Mouse (Mus musculus): Measurements from ENCODE around the gene Fam19a4. TPM values are rescaled to one million over a fixed set of nuclear protein-coding genes. Genes with fewer than 3 reads are reported as not detected.
"Not testable (repeated sequence)": the region's sequence is repeated elsewhere in the genome, so short reads cannot be mapped to it uniquely, and the experiment has no call there.

Fam19a4 gene
- polyA plus RNA-seq, 1 experiment: not detected

GRCm38 (mm10) chr6:96909061-96909480 is 151.1 kb downstream of the Fam19a4 start:
- no peaks in the 10 kb centered on the region for H3K27me3 ChIP-seq (ENCODE audit: control insufficient read depth, insufficient read depth, insufficient read length)
- no peaks in the 10 kb centered on the region for H3K79me2 ChIP-seq (ENCODE audit: control insufficient read depth, insufficient read depth)
- H3ac ChIP-seq (ENCODE audit: control insufficient read depth, insufficient read length): no peak overlapping the region
- no peak overlapping the region for H3K4me3 ChIP-seq
- TF ChIP-seq MAX (IDR thresholded peaks at IDR 0.05; ENCODE audit: low read depth): no peak
- TF ChIP-seq TCF3 (IDR thresholded peaks at IDR 0.05; ENCODE audit: insufficient read length, low read depth): no peak
- TF ChIP-seq CEBPB (IDR thresholded peaks at IDR 0.05; ENCODE audit: insufficient read depth, poor library complexity, severe bottlenecking): no peak
- no peak for TF ChIP-seq SRF (IDR thresholded peaks at IDR 0.05; ENCODE audit: control insufficient read depth, insufficient read length, low read depth)
- TF ChIP-seq POLR2A (IDR thresholded peaks at IDR 0.05; ENCODE audit: insufficient read length, low read depth): no peak
- no peak for TF ChIP-seq TCF12 (IDR thresholded peaks at IDR 0.05; ENCODE audit: insufficient read depth, poor library complexity, severe bottlenecking)
- no peak for TF ChIP-seq MYOD1 (IDR thresholded peaks at IDR 0.05; ENCODE audit: control insufficient read depth in 1 of 3, insufficient read length in 2 of 3, low read depth in 2 of 3)
- no peak for TF ChIP-seq USF1 (IDR thresholded peaks at IDR 0.05; ENCODE audit: low read depth)
- TF ChIP-seq REST (IDR thresholded peaks at IDR 0.05; ENCODE audit: insufficient read depth, insufficient read length): no peak
- no peak for TF ChIP-seq MYOG (IDR thresholded peaks at IDR 0.05; ENCODE audit: control insufficient read depth in 1 of 3, insufficient read depth in 1 of 3, insufficient read length in 2 of 3, low read depth in 2 of 3)
- TF ChIP-seq E2F4 (IDR thresholded peaks at IDR 0.05; ENCODE audit: insufficient read depth): no peak
- no peak for TF ChIP-seq POLR2AphosphoS2 (IDR thresholded peaks at IDR 0.05; ENCODE audit: insufficient read length, low read depth)
- no peaks in the 10 kb centered on the region for H3K36me3 ChIP-seq (ENCODE audit: control insufficient read depth, insufficient read depth)
- no peak overlapping the region for H3K4me2 ChIP-seq (ENCODE audit: low read depth)

DNA sequence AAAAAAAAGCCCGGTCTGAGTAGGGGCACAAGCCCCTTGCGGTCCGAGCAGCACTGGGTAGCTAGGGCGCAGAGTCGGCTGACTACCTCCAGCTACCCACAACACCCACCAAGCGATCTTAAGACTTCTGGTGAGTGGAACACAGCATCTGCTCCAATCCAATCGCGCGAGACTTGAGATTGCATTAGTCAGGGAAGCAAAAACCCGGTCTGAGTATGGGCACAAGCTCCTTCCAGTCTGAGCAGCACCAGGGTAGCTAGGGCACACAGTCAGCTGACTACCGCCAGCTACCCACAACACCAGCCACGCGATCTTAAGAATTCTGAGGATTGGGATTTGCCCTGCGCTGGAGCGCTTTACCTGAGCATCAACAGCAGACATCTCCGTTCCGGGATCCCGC is 183.1 kb downstream of the Fam19a4 start:
- not testable (repeated sequence) for H3K4me3 ChIP-seq; H3K4me2 ChIP-seq (ENCODE audit: low read depth); H3ac ChIP-seq (ENCODE audit: control insufficient read depth, insufficient read length); H3K79me2 ChIP-seq (ENCODE audit: control insufficient read depth, insufficient read depth); H3K36me3 ChIP-seq (ENCODE audit: control insufficient read depth, insufficient read depth); H3K27me3 ChIP-seq (ENCODE audit: control insufficient read depth, insufficient read depth, insufficient read length)

- H3K36me3 ChIP-seq (ENCODE audit: control insufficient read depth, insufficient read depth); H3K27me3 ChIP-seq (ENCODE audit: control insufficient read depth, insufficient read depth, insufficient read length); H3K4me2 ChIP-seq (ENCODE audit: low read depth); H3ac ChIP-seq (ENCODE audit: control insufficient read depth, insufficient read length); H3K79me2 ChIP-seq (ENCODE audit: control insufficient read depth, insufficient read depth); H3K4me3 ChIP-seq: not testable (repeated sequence)
These were observed 183.6 kb downstream of the Fam19a4 start for GRCm38 (mm10) chr6:96876651-96877050.

DNA sequence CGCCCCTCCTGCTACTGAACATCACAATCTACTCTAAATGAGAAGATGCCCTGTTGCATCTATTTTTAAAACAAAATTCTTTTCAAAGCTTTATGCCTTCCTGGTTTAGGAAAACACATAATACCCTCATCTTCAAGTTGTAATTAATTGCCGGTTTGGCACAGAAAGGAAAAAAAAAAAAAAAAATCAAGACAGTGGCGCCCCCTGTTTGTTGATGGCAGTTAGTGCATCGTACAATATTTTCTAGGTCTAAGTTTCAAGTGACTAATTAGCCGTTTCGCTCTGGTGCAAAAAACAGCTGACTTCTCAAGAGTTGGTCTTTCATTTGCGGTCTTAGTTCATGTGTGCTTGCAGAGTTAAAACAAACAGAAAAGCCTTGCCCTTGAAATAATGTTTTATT is 207.1 kb downstream of the Fam19a4 start:
- H3K4me3 ChIP-seq: no peak overlapping the region
- H3K4me2 ChIP-seq (ENCODE audit: low read depth): no peak overlapping the region
- TF ChIP-seq MYOD1 (IDR thresholded peaks at IDR 0.05; ENCODE audit: control insufficient read depth in 1 of 3, insufficient read length in 2 of 3, low read depth in 2 of 3): no peak
- no peak for TF ChIP-seq CEBPB (IDR thresholded peaks at IDR 0.05; ENCODE audit: insufficient read depth, poor library complexity, severe bottlenecking)
- TF ChIP-seq MAX (IDR thresholded peaks at IDR 0.05; ENCODE audit: low read depth): no peak
- no peak for TF ChIP-seq POLR2A (IDR thresholded peaks at IDR 0.05; ENCODE audit: insufficient read length, low read depth)
- no peak for TF ChIP-seq TCF12 (IDR thresholded peaks at IDR 0.05; ENCODE audit: insufficient read depth, poor library complexity, severe bottlenecking)
- TF ChIP-seq SRF (IDR thresholded peaks at IDR 0.05; ENCODE audit: control insufficient read depth, insufficient read length, low read depth): no peak
- TF ChIP-seq USF1 (IDR thresholded peaks at IDR 0.05; ENCODE audit: low read depth): no peak
- no peak for TF ChIP-seq POLR2AphosphoS2 (IDR thresholded peaks at IDR 0.05; ENCODE audit: insufficient read length, low read depth)
- no peak for TF ChIP-seq TCF3 (IDR thresholded peaks at IDR 0.05; ENCODE audit: insufficient read length, low read depth)
- no peak for TF ChIP-seq E2F4 (IDR thresholded peaks at IDR 0.05; ENCODE audit: insufficient read depth)
- no peak for TF ChIP-seq MYOG (IDR thresholded peaks at IDR 0.05; ENCODE audit: control insufficient read depth in 1 of 3, insufficient read depth in 1 of 3, insufficient read length in 2 of 3, low read depth in 2 of 3)
- TF ChIP-seq REST (IDR thresholded peaks at IDR 0.05; ENCODE audit: insufficient read depth, insufficient read length): no peak
- no peak overlapping the region for H3ac ChIP-seq (ENCODE audit: control insufficient read depth, insufficient read length)
- no peaks in the 10 kb centered on the region for H3K27me3 ChIP-seq (ENCODE audit: control insufficient read depth, insufficient read depth, insufficient read length)
- H3K79me2 ChIP-seq (ENCODE audit: control insufficient read depth, insufficient read depth): no peaks in the 10 kb centered on the region
- no peaks in the 10 kb centered on the region for H3K36me3 ChIP-seq (ENCODE audit: control insufficient read depth, insufficient read depth)

DNA sequence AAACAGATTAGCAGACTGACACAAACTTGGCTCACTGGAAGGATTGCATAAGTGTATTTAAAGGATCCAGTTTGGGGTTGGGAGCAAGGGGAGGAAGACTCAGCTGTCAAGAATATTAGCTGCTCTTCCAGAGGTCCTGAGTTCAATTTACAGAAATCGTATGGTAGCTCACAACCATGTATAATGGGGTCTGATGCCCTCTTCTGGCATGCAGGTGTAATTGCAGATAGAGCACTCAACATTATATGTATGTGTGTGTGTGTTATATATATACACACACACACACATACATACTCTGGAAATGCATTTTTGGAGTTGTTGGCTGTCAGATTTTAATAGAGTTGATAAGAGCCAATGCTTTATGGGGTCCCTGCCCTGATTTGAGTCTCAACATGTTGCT is 216.3 kb downstream of the Fam19a4 start:
- Histone ChIP-seq H3K27me3 (ENCODE audit: control insufficient read depth, insufficient read depth, insufficient read length) (no peaks in the 10 kb centered on the region), H3K4me3 (no peak overlapping the region)

GRCm38 (mm10) chr6:96840634-96841033 is 219.6 kb downstream of the Fam19a4 start:
- Histone ChIP-seq H3K79me2 (ENCODE audit: control insufficient read depth, insufficient read depth) (no peaks in the 10 kb centered on the region), H3K4me3 (no peak overlapping the region), H3K27me3 (ENCODE audit: control insufficient read depth, insufficient read depth, insufficient read length) (no peaks in the 10 kb centered on the region), H3K4me2 (ENCODE audit: low read depth) (no peak overlapping the region), H3K36me3 (ENCODE audit: control insufficient read depth, insufficient read depth) (no peaks in the 10 kb centered on the region), H3ac (ENCODE audit: control insufficient read depth, insufficient read length) (no peak overlapping the region)
- no peak for TF ChIP-seq MAX (IDR thresholded peaks at IDR 0.05; ENCODE audit: low read depth)
- TF ChIP-seq E2F4 (IDR thresholded peaks at IDR 0.05; ENCODE audit: insufficient read depth): no peak
- no peak for TF ChIP-seq POLR2AphosphoS2 (IDR thresholded peaks at IDR 0.05; ENCODE audit: insufficient read length, low read depth)
- TF ChIP-seq SRF (IDR thresholded peaks at IDR 0.05; ENCODE audit: control insufficient read depth, insufficient read length, low read depth): no peak
- TF ChIP-seq MYOD1 (IDR thresholded peaks at IDR 0.05; ENCODE audit: control insufficient read depth in 1 of 3, insufficient read length in 2 of 3, low read depth in 2 of 3): no peak
- TF ChIP-seq POLR2A (IDR thresholded peaks at IDR 0.05; ENCODE audit: insufficient read length, low read depth): no peak
- no peak for TF ChIP-seq CEBPB (IDR thresholded peaks at IDR 0.05; ENCODE audit: insufficient read depth, poor library complexity, severe bottlenecking)
- TF ChIP-seq USF1 (IDR thresholded peaks at IDR 0.05; ENCODE audit: low read depth): no peak
- TF ChIP-seq TCF12 (IDR thresholded peaks at IDR 0.05; ENCODE audit: insufficient read depth, poor library complexity, severe bottlenecking): no peak
- no peak for TF ChIP-seq TCF3 (IDR thresholded peaks at IDR 0.05; ENCODE audit: insufficient read length, low read depth)
- TF ChIP-seq MYOG (IDR thresholded peaks at IDR 0.05; ENCODE audit: control insufficient read depth in 1 of 3, insufficient read depth in 1 of 3, insufficient read length in 2 of 3, low read depth in 2 of 3): no peak
- no peak for TF ChIP-seq REST (IDR thresholded peaks at IDR 0.05; ENCODE audit: insufficient read depth, insufficient read length)

More for the DNA sequence above, 216.3 kb downstream of the Fam19a4 start:
- Histone ChIP-seq H3K79me2 (ENCODE audit: control insufficient read depth, insufficient read depth) (no peaks in the 10 kb centered on the region), H3ac (ENCODE audit: control insufficient read depth, insufficient read length) (no peak overlapping the region), H3K36me3 (ENCODE audit: control insufficient read depth, insufficient read depth) (no peaks in the 10 kb centered on the region), H3K4me2 (ENCODE audit: low read depth) (no peak overlapping the region)
- TF ChIP-seq USF1 (IDR thresholded peaks at IDR 0.05; ENCODE audit: low read depth): no peak
- TF ChIP-seq MYOG (IDR thresholded peaks at IDR 0.05; ENCODE audit: control insufficient read depth in 1 of 3, insufficient read depth in 1 of 3, insufficient read length in 2 of 3, low read depth in 2 of 3): no peak
- no peak for TF ChIP-seq POLR2AphosphoS2 (IDR thresholded peaks at IDR 0.05; ENCODE audit: insufficient read length, low read depth)
- TF ChIP-seq TCF3 (IDR thresholded peaks at IDR 0.05; ENCODE audit: insufficient read length, low read depth): no peak
- TF ChIP-seq POLR2A (IDR thresholded peaks at IDR 0.05; ENCODE audit: insufficient read length, low read depth): no peak

Measured in myocyte (in vitro differentiated cells).